Comparison of ENCODE assay signal across 7 mouse cellular contexts in genomic region chr9:60311594-60312128, GRCm38 (mm10).
A peak's percentile ranks its signal among the peaks of the same experiment; 100 is the strongest.
DNase-seq lines count a peak whose midpoint lies in the region; ATAC-seq lines count a peak whose summit lies in the region.

No protein-coding gene starts in this region.

- H3K9me3 ChIP-seq in neural tube, embryonic 12.5 days: no peaks in the 10 kb centered on the region
- no peaks in the 10 kb centered on the region for H3K9me3 ChIP-seq in hindbrain, embryonic 15.5 days
- no peaks in the 10 kb centered on the region for H3K9me3 ChIP-seq in liver, embryonic 11.5 days (ENCODE audit: control insufficient read depth, low read length)

- H3K9ac ChIP-seq in neural tube, embryonic 12.5 days: no peak overlapping the region
- H3K9ac ChIP-seq in hindbrain, embryonic 15.5 days: no peak overlapping the region
- H3K9ac ChIP-seq in liver, embryonic 11.5 days (ENCODE audit: low read depth, low read length): no peak overlapping the region

- no peak for DNase-seq in neural tube, embryonic 10.5 days (ENCODE audit: extremely low spot score, low spot score)
- DNase-seq in layer of hippocampus, postnatal 36 days: peak; percentile 38 to 65
- peak; percentile 24 for DNase-seq in retina, postnatal 7 days (ENCODE audit: low read depth, low spot score)
- DNase-seq in liver, embryonic 11.5 days (ENCODE audit: low spot score): no peak

- peaks cover 23% of the 10 kb centered on the region for H3K4me1 ChIP-seq in neural tube, embryonic 12.5 days
- peaks cover 40% of the 10 kb centered on the region for H3K4me1 ChIP-seq in hindbrain, embryonic 15.5 days (replicated peaks)
- H3K4me1 ChIP-seq in liver, embryonic 11.5 days (replicated peaks; ENCODE audit: control insufficient read depth, insufficient read depth, low read length): 0 out of 2 replicates have a peak, but pooled peaks cover 4% of the 10 kb centered on the region

- no peak overlapping the region for H3K4me3 ChIP-seq in neural tube, embryonic 12.5 days
- no peak overlapping the region for H3K4me3 ChIP-seq in hindbrain, embryonic 15.5 days
- H3K4me3 ChIP-seq in liver, embryonic 11.5 days (ENCODE audit: low read depth, low read length): no peak overlapping the region

- H3K27ac ChIP-seq in neural tube, embryonic 12.5 days: 0 out of 2 replicates have a peak overlapping the region, but pooled peaks have one; percentile 1
- H3K27ac ChIP-seq in hindbrain, embryonic 15.5 days (replicated peaks): 0 out of 2 replicates have a peak overlapping the region, but pooled peaks have one; percentile 11
- no peak overlapping the region for H3K27ac ChIP-seq in liver, embryonic 11.5 days (ENCODE audit: low read depth, low read length)

- H3K36me3 ChIP-seq in neural tube, embryonic 12.5 days: no peaks in the 10 kb centered on the region
- H3K36me3 ChIP-seq in hindbrain, embryonic 15.5 days: no peaks in the 10 kb centered on the region
- H3K36me3 ChIP-seq in liver, embryonic 11.5 days (ENCODE audit: control insufficient read depth, insufficient read depth, low read length): no peaks in the 10 kb centered on the region

- 47% methylated on average over 10 of the region's 10 CpGs for WGBS in neural tube, embryonic 12.5 days
- WGBS in hindbrain, embryonic 15.5 days: 29% methylated on average over 10 of the region's 10 CpGs
- 85% methylated on average over 10 of the region's 10 CpGs for WGBS in liver, embryonic 11.5 days

- ATAC-seq in neural tube, embryonic 12.5 days (ENCODE audit: low FRiP score, low read depth): peak; percentile 58
- ATAC-seq in hindbrain, embryonic 15.5 days (ENCODE audit: low FRiP score, low read depth): peak; percentile 90
- no peak for ATAC-seq in liver, embryonic 11.5 days (replicated peaks; ENCODE audit: low FRiP score)
- no peak for ATAC-seq in granulocyte monocyte progenitor cell, adult 5-6 weeks (replicated peaks; ENCODE audit: poor library complexity, severe bottlenecking)

- no peaks in the 10 kb centered on the region for H3K27me3 ChIP-seq in neural tube, embryonic 12.5 days (replicated peaks)
- H3K27me3 ChIP-seq in hindbrain, embryonic 15.5 days: no peaks in the 10 kb centered on the region
- H3K27me3 ChIP-seq in liver, embryonic 11.5 days (replicated peaks; ENCODE audit: control insufficient read depth, insufficient read depth, low read length): no peaks in the 10 kb centered on the region

- H3K4me2 ChIP-seq in neural tube, embryonic 12.5 days (replicated peaks): no peak overlapping the region
- no peak overlapping the region for H3K4me2 ChIP-seq in hindbrain, embryonic 15.5 days
- no peak overlapping the region for H3K4me2 ChIP-seq in liver, embryonic 11.5 days

Comparison
In these comparisons a context has a peak if more than half of its experiments do, and no peak if none do; other contexts are left out.
1. ATAC-seq: peak in neural tube, embryonic 12.5 days (single experiment) and hindbrain, embryonic 15.5 days (single experiment); none in liver, embryonic 11.5 days (single experiment) and granulocyte monocyte progenitor cell, adult 5-6 weeks (single experiment).
2. DNase-seq: peak in layer of hippocampus, postnatal 36 days (2 of 2) and retina, postnatal 7 days (single experiment); none in neural tube, embryonic 10.5 days (single experiment) and liver, embryonic 11.5 days (single experiment).